11 mouse cellular contexts compared by ENCODE assay signal in genomic region chr15:10623571-10624227, GRCm38 (mm10).
DNase-seq lines count a peak whose midpoint lies in the region; ATAC-seq lines count a peak whose summit lies in the region.
"Had no signal": no experiment of that assay in that cellular context is flagged by ENCODE, and none has a peak within 500 bp of the region (broad histone marks: within the 10 kb centered on the region; RNA-seq: fewer than 3 reads in every experiment).

No protein-coding gene starts in this region.

- no peaks in the 10 kb centered on the region for H3K9me3 ChIP-seq in intestine, embryonic 16.5 days (ENCODE audit: control insufficient read depth, low read length)
- H3K9me3 ChIP-seq in liver, embryonic 16.5 days (replicated peaks; ENCODE audit: control insufficient read depth, low read length), result no peaks in the 10 kb centered on the region

- no peak overlapping the region for H3K9ac ChIP-seq in intestine, embryonic 16.5 days (ENCODE audit: low read depth, low read length)
- H3K9ac ChIP-seq in liver, embryonic 16.5 days (ENCODE audit: low read depth, low read length), result no peak overlapping the region
- H3K9ac ChIP-seq: midbrain, embryonic 12.5 days had no signal

- WGBS in intestine, embryonic 16.5 days, result 32% methylated on average over 10 of the region's 10 CpGs
- WGBS in liver, embryonic 16.5 days (ENCODE audit: insufficient replicate concordance), result 49% methylated on average over 10 of the region's 10 CpGs

- peak; percentile 23 for DNase-seq in kidney, adult 11 months
- DNase-seq in kidney, postnatal 14 days, result no peak
- DNase-seq in adrenal gland, postnatal 14 days, result peak; percentile 27
- DNase-seq in urinary bladder, postnatal 14 days (ENCODE audit: low spot score), result no peak
- no peak for DNase-seq in thymus, postnatal 36 days
- DNase-seq: cerebellum, adult 8-10 months; layer of hippocampus, postnatal 36 days had no signal

- H3K4me1 ChIP-seq in intestine, embryonic 16.5 days (ENCODE audit: control insufficient read depth, insufficient read depth, low read length), result peaks cover 10% of the 10 kb centered on the region
- no peaks in the 10 kb centered on the region; the same call in none of the 2 replicates for H3K4me1 ChIP-seq in liver, embryonic 16.5 days (ENCODE audit: control insufficient read depth, low read depth, low read length)

- H3K27ac ChIP-seq in intestine, embryonic 16.5 days (ENCODE audit: low read length), result no peak overlapping the region
- H3K27ac ChIP-seq in liver, embryonic 16.5 days (ENCODE audit: low read length), result peak overlapping the region; percentile 51
- H3K27ac ChIP-seq: midbrain, embryonic 12.5 days had no signal

- H3K4me3 ChIP-seq in intestine, embryonic 16.5 days (ENCODE audit: low read length), result no peak overlapping the region
- H3K4me3 ChIP-seq in liver, embryonic 16.5 days (ENCODE audit: low read depth, low read length), result no peak overlapping the region
- H3K4me3 ChIP-seq: midbrain, embryonic 12.5 days had no signal

- no peaks in the 10 kb centered on the region for H3K36me3 ChIP-seq in intestine, embryonic 16.5 days (ENCODE audit: control insufficient read depth, insufficient read depth, low read length)
- peaks cover under 1% of the 10 kb centered on the region for H3K36me3 ChIP-seq in liver, embryonic 16.5 days (ENCODE audit: control insufficient read depth, insufficient read depth)

- H3K4me2 ChIP-seq in intestine, embryonic 16.5 days (ENCODE audit: low read depth, low read length), result no peak overlapping the region
- no peak overlapping the region for H3K4me2 ChIP-seq in liver, embryonic 16.5 days (ENCODE audit: low read depth, low read length)
- H3K4me2 ChIP-seq: midbrain, embryonic 12.5 days had no signal

- H3K27me3 ChIP-seq in intestine, embryonic 16.5 days (replicated peaks; ENCODE audit: control insufficient read depth, insufficient read depth, low read length), result no peaks in the 10 kb centered on the region
- no peaks in the 10 kb centered on the region for H3K27me3 ChIP-seq in liver, embryonic 16.5 days (ENCODE audit: control insufficient read depth, insufficient read depth, low read depth, low read length)
- H3K27me3 ChIP-seq: midbrain, embryonic 12.5 days had no signal

- ATAC-seq in intestine, embryonic 16.5 days, result peak; percentile 70
- ATAC-seq in liver, embryonic 16.5 days (ENCODE audit: low read depth), result peak; percentile 87
- no peak for ATAC-seq in megakaryocyte-erythroid progenitor cell, adult 5-6 weeks (replicated peaks; ENCODE audit: low FRiP score, low TSS enrichment, poor library complexity, severe bottlenecking)

Comparison
In these comparisons a context has a peak if more than half of its experiments do, and no peak if none do; other contexts are left out.
1. DNase-seq: peak in kidney, adult 11 months (single experiment) and adrenal gland, postnatal 14 days (single experiment); none in kidney, postnatal 14 days (single experiment), urinary bladder, postnatal 14 days (single experiment) and thymus, postnatal 36 days (0 of 2).